ENCODE assay signal across 8 mouse cellular contexts in the genomic region with DNA sequence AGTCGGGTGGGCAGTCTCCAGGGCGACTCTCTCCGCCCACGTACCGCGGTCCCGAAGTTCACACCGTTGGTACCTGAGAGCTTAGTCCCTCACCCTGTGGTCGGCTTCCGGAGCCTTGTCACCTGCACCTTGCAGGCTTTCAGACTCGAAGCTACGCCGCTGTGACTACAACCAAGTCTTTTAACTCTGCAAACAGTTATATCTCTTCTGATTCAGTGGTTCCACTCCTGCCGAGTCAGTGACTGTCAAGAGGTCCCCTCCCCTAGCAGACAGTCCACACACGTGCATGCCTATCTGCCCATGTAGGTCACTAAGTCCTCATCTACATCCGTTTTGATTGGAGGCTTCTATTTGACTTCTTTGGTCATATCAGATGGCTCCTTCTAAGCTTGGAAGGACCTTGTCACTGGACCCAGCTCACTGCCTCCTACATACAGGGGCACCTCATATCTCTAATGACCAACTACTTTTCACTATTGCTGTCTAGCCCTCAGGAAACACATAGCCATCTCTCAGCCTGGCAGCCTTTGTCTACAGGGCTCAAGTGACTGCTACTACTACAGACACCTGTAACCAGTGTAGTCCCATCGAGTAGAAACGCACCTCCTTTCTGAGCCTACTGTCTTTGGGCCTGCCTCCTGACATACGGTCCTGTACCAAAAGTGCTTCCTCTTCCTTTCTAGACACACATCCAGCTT. TPM values are rescaled to one million over a fixed set of nuclear protein-coding genes. Genes with fewer than 3 reads are reported as not detected.
DNase-seq lines count a peak whose midpoint lies in the region; ATAC-seq lines count a peak whose summit lies in the region.

No protein-coding gene starts in this region.

- peaks cover 13% of the 10 kb centered on the region; the same call in 1 of the 2 replicates for H3K36me3 ChIP-seq in heart, embryonic 11.5 days (ENCODE audit: control insufficient read depth, insufficient read depth, low read length)
- peaks cover 10% of the 10 kb centered on the region for H3K36me3 ChIP-seq in hindbrain, embryonic 11.5 days (ENCODE audit: control insufficient read depth, insufficient read depth, low read length)
- H3K36me3 ChIP-seq in midbrain, embryonic 10.5 days, result peaks cover 39% of the 10 kb centered on the region

- peaks cover 9% of the 10 kb centered on the region for H3K27me3 ChIP-seq in heart, embryonic 11.5 days (ENCODE audit: control insufficient read depth, insufficient read depth, low read length)
- no peaks in the 10 kb centered on the region for H3K27me3 ChIP-seq in hindbrain, embryonic 11.5 days (ENCODE audit: control insufficient read depth, insufficient read depth, low read length)
- no peaks in the 10 kb centered on the region for H3K27me3 ChIP-seq in midbrain, embryonic 10.5 days (ENCODE audit: low read depth, poor library complexity, severe bottlenecking)

- H3K9me3 ChIP-seq in heart, embryonic 11.5 days (replicated peaks; ENCODE audit: control insufficient read depth, low read length), result no peaks in the 10 kb centered on the region
- no peaks in the 10 kb centered on the region for H3K9me3 ChIP-seq in hindbrain, embryonic 11.5 days (ENCODE audit: control insufficient read depth, low read length)
- no peaks in the 10 kb centered on the region for H3K9me3 ChIP-seq in midbrain, embryonic 10.5 days (replicated peaks)

- ATAC-seq in heart, embryonic 11.5 days (replicated peaks; ENCODE audit: insufficient number of reproducible peaks, low FRiP score, low TSS enrichment), result peak; percentile 15
- peak; percentile 27 for ATAC-seq in activated CD4-positive, CD25-positive, alpha-beta regulatory T cell, adult 4 months
- ATAC-seq in hindbrain, embryonic 11.5 days (ENCODE audit: low FRiP score), result no peak; the same call in 1 of the 2 replicates

- peak overlapping the region; percentile 61 for H3K4me2 ChIP-seq in heart, embryonic 11.5 days
- peak overlapping the region; percentile 53 for H3K4me2 ChIP-seq in hindbrain, embryonic 11.5 days (replicated peaks; ENCODE audit: low read depth, low read length)

- peak overlapping the region; percentile 88 for H3K9ac ChIP-seq in heart, embryonic 11.5 days (ENCODE audit: low read depth, low read length)
- H3K9ac ChIP-seq in hindbrain, embryonic 11.5 days (ENCODE audit: low read depth, low read length), result peak overlapping the region; percentile 79

- 13% methylated on average over 19 of the region's 19 CpGs for WGBS in heart, embryonic 11.5 days (ENCODE audit: insufficient replicate concordance)
- WGBS in hindbrain, embryonic 11.5 days, result 15% methylated on average over 19 of the region's 19 CpGs
- 15% methylated on average over 19 of the region's 19 CpGs for WGBS in midbrain, embryonic 10.5 days

- peak overlapping the region; percentile 68 for H3K4me3 ChIP-seq in heart, embryonic 11.5 days (ENCODE audit: low read depth, low read length)
- H3K4me3 ChIP-seq in hindbrain, embryonic 11.5 days (ENCODE audit: low read depth, low read length), result peak overlapping the region; percentile 80
- H3K4me3 ChIP-seq in midbrain, embryonic 10.5 days, result peak overlapping the region; percentile 78

- peak overlapping the region; percentile 95 for H3K27ac ChIP-seq in heart, embryonic 11.5 days (ENCODE audit: low read depth, low read length)
- H3K27ac ChIP-seq in hindbrain, embryonic 11.5 days (ENCODE audit: low read depth, low read length), result peak overlapping the region; percentile 82
- H3K27ac ChIP-seq in midbrain, embryonic 10.5 days (replicated peaks), result peak overlapping the region; percentile 94

- DNase-seq in heart, adult 8-10 months (ENCODE audit: low spot score), result no peak
- DNase-seq in hindbrain, embryonic 11.5 days (ENCODE audit: low spot score), result no peak
- DNase-seq in midbrain, embryonic 10.5 days (ENCODE audit: low spot score), result no peak
- no peak for DNase-seq in thymus, postnatal 14 days
- DNase-seq in gastrocnemius, postnatal 4 days (ENCODE audit: low spot score in 2 of 2), result no peak
- DNase-seq in ovary, postnatal 10 days (ENCODE audit: low spot score), result no peak

- H3K4me1 ChIP-seq in heart, embryonic 11.5 days (ENCODE audit: control insufficient read depth, insufficient read depth, low read length), result peaks cover 10% of the 10 kb centered on the region
- peaks cover 5% of the 10 kb centered on the region for H3K4me1 ChIP-seq in hindbrain, embryonic 11.5 days (replicated peaks; ENCODE audit: control insufficient read depth, insufficient read depth, low read length)
- H3K4me1 ChIP-seq in midbrain, embryonic 10.5 days, result peaks cover 33% of the 10 kb centered on the region

RNA-seq across cellular contexts. Expression of a gene that starts 0.7 kb away (rescaled TPM):
- 0.07 TPM in 1 of 2 replicates, not detected in the other for polyA plus RNA-seq in heart, embryonic 11.5 days (2014; fragmentation: Nextera tagmentation; extraction: Ambion mirVana)
- total RNA-seq in heart, adult 8-10 months (2022), result under 1 TPM in 1 of 4 experiments, not detected in 3; 0.25 TPM
- polyA plus RNA-seq in activated CD4-positive, CD25-positive, alpha-beta regulatory T cell, adult 4 months (2017; shearing (Covaris generic)), result 1 to 10 TPM in 1 of 2 experiments, under 1 TPM in 1; 0.61 to 1.3 TPM
- 0.81 and 1.2 TPM in 2 replicates for polyA plus RNA-seq in hindbrain, embryonic 11.5 days (2014; fragmentation: Nextera tagmentation; extraction: Ambion mirVana)
- polyA plus RNA-seq in midbrain, embryonic 10.5 days (2016; fragmentation: Nextera tagmentation; extraction: Ambion mirVana), result 0.43 and 1.3 TPM in 2 replicates
- under 1 TPM in 1 of 2 experiments, not detected in 1; 0.20 TPM for total RNA-seq in gastrocnemius, postnatal 4 days (2021)

RNA-seq across cellular contexts. Expression of a gene that starts 0.8 kb away (rescaled TPM):
- polyA plus RNA-seq in heart, embryonic 11.5 days (2014; fragmentation: Nextera tagmentation; extraction: Ambion mirVana), result 12.5 and 14.4 TPM in 2 replicates
- total RNA-seq in heart, adult 8-10 months (2022), result 10 to 100 TPM; 69.9 to 84.0 (median 75.2) TPM
- 10 to 100 TPM; 18.3 to 29.8 TPM for polyA plus RNA-seq in activated CD4-positive, CD25-positive, alpha-beta regulatory T cell, adult 4 months (2017; shearing (Covaris generic))
- 20.4 and 22.4 TPM in 2 replicates for polyA plus RNA-seq in hindbrain, embryonic 11.5 days (2014; fragmentation: Nextera tagmentation; extraction: Ambion mirVana)
- polyA plus RNA-seq in midbrain, embryonic 10.5 days (2016; fragmentation: Nextera tagmentation; extraction: Ambion mirVana), result 31.5 and 39.0 TPM in 2 replicates
- 10 to 100 TPM; 58.3 to 62.6 TPM for total RNA-seq in gastrocnemius, postnatal 4 days (2021)

RNA-seq across cellular contexts. Expression of a gene that starts 8.7 kb away (rescaled TPM):
- polyA plus RNA-seq in heart, embryonic 11.5 days (2014; fragmentation: Nextera tagmentation; extraction: Ambion mirVana), result 2.5 and 2.9 TPM in 2 replicates
- 1 to 10 TPM; 1.7 to 5.0 (median 2.6) TPM for total RNA-seq in heart, adult 8-10 months (2022)
- 1 to 10 TPM; 3.5 to 6.8 TPM for polyA plus RNA-seq in activated CD4-positive, CD25-positive, alpha-beta regulatory T cell, adult 4 months (2017; shearing (Covaris generic))
- 1.7 and 2.1 TPM in 2 replicates for polyA plus RNA-seq in hindbrain, embryonic 11.5 days (2014; fragmentation: Nextera tagmentation; extraction: Ambion mirVana)
- polyA plus RNA-seq in midbrain, embryonic 10.5 days (2016; fragmentation: Nextera tagmentation; extraction: Ambion mirVana), result 2.6 and 3.6 TPM in 2 replicates
- 1 to 10 TPM; 5.2 to 9.7 TPM for total RNA-seq in gastrocnemius, postnatal 4 days (2021)

RNA-seq across cellular contexts. Expression of a gene that starts 12.7 kb away (rescaled TPM):
- polyA plus RNA-seq in heart, embryonic 11.5 days (2014; fragmentation: Nextera tagmentation; extraction: Ambion mirVana), result 0.06 TPM in 1 of 2 replicates, not detected in the other
- total RNA-seq in heart, adult 8-10 months (2022), result 1 to 10 TPM in 1 of 4 experiments, under 1 TPM in 3; 0.41 to 1.3 (median 0.87) TPM
- not detected for polyA plus RNA-seq in activated CD4-positive, CD25-positive, alpha-beta regulatory T cell, adult 4 months (2017; shearing (Covaris generic))
- 0.06 TPM in 1 of 2 replicates, not detected in the other for polyA plus RNA-seq in hindbrain, embryonic 11.5 days (2014; fragmentation: Nextera tagmentation; extraction: Ambion mirVana)
- polyA plus RNA-seq in midbrain, embryonic 10.5 days (2016; fragmentation: Nextera tagmentation; extraction: Ambion mirVana), result 0.19 TPM in 2 replicates
- total RNA-seq in gastrocnemius, postnatal 4 days (2021), result under 1 TPM in 1 of 2 experiments, not detected in 1; 0.07 TPM

RNA-seq across cellular contexts. Expression of a gene that starts 13.5 kb away (rescaled TPM):
- polyA plus RNA-seq in heart, embryonic 11.5 days (2014; fragmentation: Nextera tagmentation; extraction: Ambion mirVana), result 41.7 and 45.3 TPM in 2 replicates
- 10 to 100 TPM; 17.6 to 20.0 (median 19.3) TPM for total RNA-seq in heart, adult 8-10 months (2022)
- polyA plus RNA-seq in activated CD4-positive, CD25-positive, alpha-beta regulatory T cell, adult 4 months (2017; shearing (Covaris generic)), result 10 to 100 TPM; 10.4 to 11.0 TPM
- 58.8 and 61.1 TPM in 2 replicates for polyA plus RNA-seq in hindbrain, embryonic 11.5 days (2014; fragmentation: Nextera tagmentation; extraction: Ambion mirVana)
- polyA plus RNA-seq in midbrain, embryonic 10.5 days (2016; fragmentation: Nextera tagmentation; extraction: Ambion mirVana), result 65.2 and 68.0 TPM in 2 replicates
- 10 to 100 TPM; 21.7 to 22.5 TPM for total RNA-seq in gastrocnemius, postnatal 4 days (2021)
